30 mouse cellular contexts compared by ENCODE assay signal in genomic region chr1:177737505-177738105, GRCm38 (mm10). TPM values are rescaled to one million over a fixed set of nuclear protein-coding genes. Genes with fewer than 3 reads are reported as not detected.
DNase-seq lines count a peak whose midpoint lies in the region; ATAC-seq and TF ChIP-seq lines count a peak whose summit lies in the region.
"Had no signal": no experiment of that assay in that cellular context is flagged by ENCODE, and none has a peak within 500 bp of the region (broad histone marks: within the 10 kb centered on the region; RNA-seq: fewer than 3 reads in every experiment).

No protein-coding gene starts in this region.

- no peaks in the 10 kb centered on the region for H3K9me3 ChIP-seq in midbrain, embryonic 11.5 days (ENCODE audit: control insufficient read depth, low read length)
- H3K9me3 ChIP-seq in midbrain, postnatal 0 days (ENCODE audit: low read length) = no peaks in the 10 kb centered on the region
- H3K9me3 ChIP-seq in forebrain, embryonic 15.5 days = no peaks in the 10 kb centered on the region
- H3K9me3 ChIP-seq: embryonic facial prominence, embryonic 15.5 days; forebrain, embryonic 10.5 days; heart, embryonic 13.5 days; hindbrain, embryonic 12.5 days had no signal

- no peaks in the 10 kb centered on the region for H3K27me3 ChIP-seq in midbrain, embryonic 11.5 days (ENCODE audit: control insufficient read depth, insufficient read depth, low read length)
- H3K27me3 ChIP-seq in midbrain, postnatal 0 days (ENCODE audit: insufficient read depth, low read length) = no peaks in the 10 kb centered on the region
- H3K27me3 ChIP-seq in forebrain, embryonic 15.5 days = no peaks in the 10 kb centered on the region
- no peaks in the 10 kb centered on the region for H3K27me3 ChIP-seq in thymus, adult 2 months (ENCODE audit: control insufficient read depth, insufficient read depth, low read length)
- H3K27me3 ChIP-seq: CH12.LX; embryonic facial prominence, embryonic 15.5 days; heart, embryonic 13.5 days; hindbrain, embryonic 12.5 days had no signal

- DNase-seq in midbrain, embryonic 11.5 days (ENCODE audit: low spot score, missing footprints) = peak; percentile 28
- no peak for DNase-seq in midbrain, postnatal 0 days (ENCODE audit: low spot score)
- DNase-seq in layer of hippocampus, adult 11-12 months (ENCODE audit: low spot score) = no peak
- DNase-seq in thymus, adult 2 months = no peak
- DNase-seq: adrenal gland, adult 2 months; adrenal gland, postnatal 36 days; cerebellum, adult 11 months; cerebellum, adult 9-10 months; cerebellum, postnatal 36 days; embryo, embryonic 11 days; gastrocnemius, postnatal 10 days; heart, postnatal 36 days had no signal

- no peak overlapping the region for H3K4me3 ChIP-seq in midbrain, embryonic 11.5 days (ENCODE audit: low read depth, low read length)
- H3K4me3 ChIP-seq in midbrain, postnatal 0 days (ENCODE audit: low read depth, low read length) = no peak overlapping the region
- H3K4me3 ChIP-seq in forebrain, embryonic 15.5 days = no peak overlapping the region
- no peak overlapping the region for H3K4me3 ChIP-seq in thymus, adult 2 months (ENCODE audit: control insufficient read depth, insufficient read depth, low read length)
- H3K4me3 ChIP-seq: embryonic facial prominence, embryonic 15.5 days; erythroblast, embryonic 14.5 days; forebrain, embryonic 10.5 days; heart, embryonic 13.5 days; hindbrain, embryonic 12.5 days had no signal

- no peak for ATAC-seq in midbrain, embryonic 11.5 days (ENCODE audit: low FRiP score)
- no peak for ATAC-seq in midbrain, postnatal 0 days (ENCODE audit: low FRiP score)
- peak; percentile 73 for ATAC-seq in common myeloid progenitor, adult 5-6 weeks (replicated peaks; ENCODE audit: low read depth, poor library complexity, severe bottlenecking)
- ATAC-seq in megakaryocyte, adult 5-6 weeks (ENCODE audit: poor library complexity, severe bottlenecking) = peak; percentile 86
- peak; percentile 60; the same call in 1 of the 2 replicates for ATAC-seq in monocyte, adult 5-6 weeks (replicated peaks; ENCODE audit: insufficient number of reproducible peaks, low FRiP score, low TSS enrichment, poor library complexity, severe bottlenecking)
- ATAC-seq in forebrain, embryonic 15.5 days (replicated peaks) = no peak
- ATAC-seq: forebrain, embryonic 16.5 days; hindbrain, embryonic 16.5 days; inflammation-experienced regulatory T-cells, adult 6 months had no signal

- TF ChIP-seq CTCF in midbrain, postnatal 0 days (IDR thresholded peaks at IDR 0.05) = no peak
- TF ChIP-seq CTCF in thymus, adult 2 months (IDR thresholded peaks at IDR 0.05; ENCODE audit: borderline replicate concordance, control insufficient read depth, extremely low read depth, insufficient read depth, low read length, poor library complexity) = no peak

- no peaks in the 10 kb centered on the region for H3K4me1 ChIP-seq in midbrain, embryonic 11.5 days (ENCODE audit: control insufficient read depth, insufficient read depth, low read length)
- H3K4me1 ChIP-seq in midbrain, postnatal 0 days (ENCODE audit: insufficient read depth, low read length) = no peaks in the 10 kb centered on the region
- H3K4me1 ChIP-seq in forebrain, embryonic 15.5 days = no peaks in the 10 kb centered on the region
- H3K4me1 ChIP-seq in thymus, adult 2 months (replicated peaks; ENCODE audit: control insufficient read depth, insufficient read depth, low read length) = no peaks in the 10 kb centered on the region
- H3K4me1 ChIP-seq: embryonic facial prominence, embryonic 15.5 days; forebrain, embryonic 10.5 days; heart, embryonic 13.5 days; hindbrain, embryonic 12.5 days had no signal

- no peak overlapping the region for H3K27ac ChIP-seq in midbrain, embryonic 11.5 days (ENCODE audit: low read depth, low read length)
- H3K27ac ChIP-seq in midbrain, postnatal 0 days (ENCODE audit: low read depth, low read length) = no peak overlapping the region
- H3K27ac ChIP-seq in forebrain, embryonic 15.5 days (replicated peaks) = no peak overlapping the region
- H3K27ac ChIP-seq in thymus, adult 2 months (ENCODE audit: control insufficient read depth, insufficient read depth, low read length) = no peak overlapping the region
- H3K27ac ChIP-seq: embryonic facial prominence, embryonic 15.5 days; forebrain, embryonic 10.5 days; heart, embryonic 13.5 days; hindbrain, embryonic 12.5 days had no signal

- WGBS in midbrain, embryonic 11.5 days = 73% methylated on average over 6 of the region's 6 CpGs
- 68% methylated on average over 6 of the region's 6 CpGs for WGBS in midbrain, postnatal 0 days
- 67% methylated on average over 6 of the region's 6 CpGs for WGBS in forebrain, embryonic 15.5 days
- WGBS in thymus, adult 2 months = 34% methylated on average over 6 of the region's 6 CpGs

- TF ChIP-seq POLR2A in thymus, adult 2 months (IDR thresholded peaks at IDR 0.05; ENCODE audit: control insufficient read depth, extremely low read depth, insufficient read depth, low read length, poor library complexity) = no peak

- H3K9ac ChIP-seq in midbrain, embryonic 11.5 days (ENCODE audit: low read length) = no peak overlapping the region
- no peak overlapping the region for H3K9ac ChIP-seq in midbrain, postnatal 0 days (replicated peaks; ENCODE audit: low read length, poor library complexity, severe bottlenecking)
- H3K9ac ChIP-seq in forebrain, embryonic 15.5 days (replicated peaks) = no peak overlapping the region
- H3K9ac ChIP-seq: embryonic facial prominence, embryonic 15.5 days; heart, embryonic 13.5 days; hindbrain, embryonic 12.5 days had no signal

- H3K36me3 ChIP-seq in midbrain, embryonic 11.5 days (ENCODE audit: control insufficient read depth, insufficient read depth, low read length) = no peaks in the 10 kb centered on the region
- H3K36me3 ChIP-seq in midbrain, postnatal 0 days (ENCODE audit: insufficient read depth, low read length) = no peaks in the 10 kb centered on the region
- H3K36me3 ChIP-seq in forebrain, embryonic 15.5 days = no peaks in the 10 kb centered on the region
- H3K36me3 ChIP-seq in thymus, adult 2 months (ENCODE audit: control insufficient read depth, insufficient read depth, low read length) = no peaks in the 10 kb centered on the region
- H3K36me3 ChIP-seq: embryonic facial prominence, embryonic 15.5 days; forebrain, embryonic 10.5 days; heart, embryonic 13.5 days; hindbrain, embryonic 12.5 days had no signal

- H3K4me2 ChIP-seq in midbrain, embryonic 11.5 days = no peak overlapping the region
- H3K4me2 ChIP-seq in midbrain, postnatal 0 days (ENCODE audit: low read depth, low read length, poor library complexity, severe bottlenecking) = no peak overlapping the region
- no peak overlapping the region for H3K4me2 ChIP-seq in forebrain, embryonic 15.5 days (replicated peaks)
- H3K4me2 ChIP-seq: embryonic facial prominence, embryonic 15.5 days; heart, embryonic 13.5 days; hindbrain, embryonic 12.5 days had no signal

RNA-seq across cellular contexts. Expression of gene 1700016C15Rik, which starts 8.0 kb away (rescaled TPM):
- polyA plus RNA-seq in midbrain, embryonic 11.5 days (2014; fragmentation: Nextera tagmentation; extraction: Ambion mirVana) = not detected in 2 replicates
- total RNA-seq in midbrain, postnatal 0 days (2014; rRNA removed) = not detected in 2 replicates
- polyA plus RNA-seq in midbrain, postnatal 0 days (2015; fragmentation: Nextera tagmentation; extraction: Ambion mirVana) = 0.31 TPM in 1 of 2 replicates, not detected in the other
- total RNA-seq in common myeloid progenitor, adult 5-6 weeks (2017) = not detected in 2 replicates
- not detected in 2 replicates for total RNA-seq in megakaryocyte, adult 5-6 weeks (2015)
- not detected in 2 replicates for total RNA-seq in megakaryocyte, adult 5-6 weeks (2017)
- not detected in 3 replicates for total RNA-seq in monocyte, adult 5-6 weeks (2017)
- not detected in 2 replicates for polyA plus RNA-seq in forebrain, embryonic 15.5 days (2015; fragmentation: Nextera tagmentation; extraction: Ambion mirVana)
- polyA plus RNA-seq in thymus, adult 2 months (2012; rRNA removed) = not detected in 2 replicates
- total RNA-seq: adrenal gland, adult 2 months; adrenal gland, postnatal 36 days; CH12.LX; gastrocnemius, postnatal 4 days; heart, postnatal 36 days had no signal
- polyA plus RNA-seq: adrenal gland, adult 2 months; brain, embryonic 14.5 days; embryonic facial prominence, embryonic 11.5 days; erythroblast, embryonic 14.5 days; forebrain, embryonic 10.5 days; forebrain, embryonic 16.5 days; frontal cortex, adult 2 months; heart, embryonic 13.5 days; heart, postnatal 0 days; hindbrain, embryonic 12.5 days; hindbrain, embryonic 16.5 days had no signal

RNA-seq across cellular contexts. Expression of gene Adss, which starts 58.7 kb away (rescaled TPM):
- 62.4 and 71.5 TPM in 2 replicates for polyA plus RNA-seq in midbrain, embryonic 11.5 days (2014; fragmentation: Nextera tagmentation; extraction: Ambion mirVana)
- 62.9 and 81.3 TPM in 2 replicates for total RNA-seq in midbrain, postnatal 0 days (2014; rRNA removed)
- polyA plus RNA-seq in midbrain, postnatal 0 days (2015; fragmentation: Nextera tagmentation; extraction: Ambion mirVana) = 49.6 and 52.6 TPM in 2 replicates
- 220 and 222 TPM in 2 replicates for total RNA-seq in common myeloid progenitor, adult 5-6 weeks (2017)
- 142 and 161 TPM in 2 replicates for total RNA-seq in megakaryocyte, adult 5-6 weeks (2015)
- total RNA-seq in megakaryocyte, adult 5-6 weeks (2017) = 210 and 214 TPM in 2 replicates
- total RNA-seq in monocyte, adult 5-6 weeks (2017) = 133 to 209 TPM (median 170 TPM) in 3 replicates
- 50.5 and 54.4 TPM in 2 replicates for polyA plus RNA-seq in forebrain, embryonic 15.5 days (2015; fragmentation: Nextera tagmentation; extraction: Ambion mirVana)
- 26.1 and 26.8 TPM in 2 replicates for polyA plus RNA-seq in thymus, adult 2 months (2012; rRNA removed)

Comparison
In these comparisons a context has a peak if more than half of its experiments do, and no peak if none do; other contexts are left out.
1. ATAC-seq: peak in common myeloid progenitor, adult 5-6 weeks (single experiment), megakaryocyte, adult 5-6 weeks (single experiment) and monocyte, adult 5-6 weeks (single experiment); none in midbrain, embryonic 11.5 days (single experiment), midbrain, postnatal 0 days (single experiment) and forebrain, embryonic 15.5 days (single experiment).